Mouse (Mus musculus) urinary bladder, postnatal 36 days (tissue): ENCODE data around the gene Atg101.

Source experiments
- DNase-seq, 2 experiments: peaks; one replicate each; pipeline ENCODE4 v3.0.0; 2022; ENCODE audit warnings: low spot score in 2 of 2, mixed read lengths in 1 of 2

The Atg101 gene

GRCm38 (mm10) chr15:101253886-101254795 lies 29.9 kb upstream of the Atg101 start, which contains the start of gene Nr4a1:
TSS of gene Nr4a1 (plus strand) at chr15:101254269.
- DNase-seq, result peak; percentile 53 to 69

GRCm38 (mm10) chr15:101255842-101256462 lies 28.1 kb upstream of the Atg101 start:
- DNase-seq, result no peak

GRCm38 (mm10) chr15:101256463-101257206 lies 27.4 kb upstream of the Atg101 start:
- no peak for DNase-seq

- DNase-seq, result no peak
These were observed 25.7 kb upstream of the Atg101 start for GRCm38 (mm10) chr15:101258420-101258819.

GRCm38 (mm10) chr15:101259922-101260321 lies 24.1 kb upstream of the Atg101 start:
- DNase-seq, result no peak

- DNase-seq, result peak in 1 of 2 experiments; percentile 73
These were observed 23.7 kb upstream of the Atg101 start for GRCm38 (mm10) chr15:101260387-101260786.

GRCm38 (mm10) chr15:101260874-101261622 lies 23.0 kb upstream of the Atg101 start:
- DNase-seq, result no peak

- no peak for DNase-seq
These were observed 21.6 kb upstream of the Atg101 start for GRCm38 (mm10) chr15:101262502-101262901.

- DNase-seq, result peak; percentile 87 to 92
These were observed 17.7 kb upstream of the Atg101 start for GRCm38 (mm10) chr15:101266132-101266963.

GRCm38 (mm10) chr15:101267053-101268032 lies 16.7 kb upstream of the Atg101 start:
- DNase-seq, result peak; percentile 41 to 49

- no peak for DNase-seq
These were observed 13.8 kb upstream of the Atg101 start for GRCm38 (mm10) chr15:101270101-101270820.

GRCm38 (mm10) chr15:101271107-101271506 lies 13.0 kb upstream of the Atg101 start:
- DNase-seq, result no peak

GRCm38 (mm10) chr15:101271513-101271912 lies 12.6 kb upstream of the Atg101 start:
- no peak for DNase-seq

- no peak for DNase-seq
These were observed 9.7 kb upstream of the Atg101 start for GRCm38 (mm10) chr15:101274380-101274779.

- no peak for DNase-seq
These were observed 6.6 kb upstream of the Atg101 start for GRCm38 (mm10) chr15:101277351-101277899.

GRCm38 (mm10) chr15:101278589-101278988 lies 5.5 kb upstream of the Atg101 start:
- no peak for DNase-seq

GRCm38 (mm10) chr15:101279430-101279999 lies 4.6 kb upstream of the Atg101 start:
- no peak for DNase-seq

GRCm38 (mm10) chr15:101282471-101282870 lies 1.6 kb upstream of the Atg101 start:
- DNase-seq, result no peak
